Mouse (Mus musculus) cerebellum, adult 18-20 months (tissue): ENCODE data around the gene Clstn2.
A peak's percentile ranks its signal among the peaks of the same experiment; 100 is the strongest.

ENCODE experiments used
- DNase-seq, 2 experiments: peaks; one replicate each; pipeline ENCODE4 v3.0.0; 2021

Clstn2 gene

GRCm38 (mm10) chr9:97449316-97450050, 583.5 kb downstream of the Clstn2 start:
- peak; percentile 55 to 75 for DNase-seq

- DNase-seq: no peak
Measured at GRCm38 (mm10) chr9:97439872-97440636, 592.9 kb downstream of the Clstn2 start.

- no peak for DNase-seq
Measured at GRCm38 (mm10) chr9:97434666-97435065, 598.3 kb downstream of the Clstn2 start.

- DNase-seq: no peak
Measured at GRCm38 (mm10) chr9:97429885-97430449, 603.0 kb downstream of the Clstn2 start.

GRCm38 (mm10) chr9:97428127-97428526, 604.9 kb downstream of the Clstn2 start:
- DNase-seq: no peak

GRCm38 (mm10) chr9:97420896-97421295, 612.1 kb downstream of the Clstn2 start:
- DNase-seq: no peak

- no peak for DNase-seq
Measured at GRCm38 (mm10) chr9:97414876-97415668, 617.9 kb downstream of the Clstn2 start.

GRCm38 (mm10) chr9:97408142-97408541, 624.8 kb downstream of the Clstn2 start:
- DNase-seq: no peak
